Mouse (Mus musculus) macrophage (primary cell): Measurements from ENCODE around the gene Cpxm2. TPM values are rescaled to one million over a fixed set of nuclear protein-coding genes. Genes with fewer than 3 reads are reported as not detected.

Experiments used
- H3K27ac ChIP-seq: fragments of 350-480 bp; formaldehyde crosslinking; 2 replicates; pipeline ENCODE4 v1.9.0; 2021
- H3K36me3 ChIP-seq: fragments of 350-480 bp; formaldehyde crosslinking; 2 replicates; pipeline ENCODE4 v1.9.0; 2021; ENCODE audit errors: inconsistent target
- H3K4me3 ChIP-seq: fragments of 350-480 bp; formaldehyde crosslinking; 2 replicates; pipeline ENCODE4 v1.9.0; 2021; ENCODE audit errors: inconsistent target
- H3K79me2 ChIP-seq: fragments of 350-480 bp; formaldehyde crosslinking; 2 replicates; pipeline ENCODE4 v1.9.0; 2021; ENCODE audit errors: inconsistent target
- WGBS: methylation state at CpG from one replicate; pipeline ENCODE4 v1.1.7; 2026; ENCODE audit warnings: inconsistent platforms; ENCODE audit not compliant: missing documents; 5-methylcytosine and 5-hydroxymethylcytosine counted together
- polyA plus RNA-seq: library from polyadenylated mRNA; stranded (reverse); fragments of 250-400 nt; gene quantifications from 3 replicates; pipeline ENCODE4 v1.2.4, GENCODE M21; 2018; ENCODE audit warnings: inconsistent platforms
- total RNA-seq, 78 experiments: library from RNA; depleted of rRNA; stranded (reverse); fragments of 250-400 nt; gene quantifications; 1 replicate in 9 of 78; 2 replicates in 24 of 78; 3 replicates in 43 of 78; 4 replicates in 2 of 78; pipeline ENCODE4 v1.2.4; 2018; ENCODE audit warnings: inconsistent platforms in 56 of 78

Gene Cpxm2
- 1 to 10 TPM in 1 of 26 experiments, not detected in 25; 1.2 TPM for total RNA-seq (2018; cell fraction: chromatin; rRNA removed)
- not detected for total RNA-seq (2018; cell fraction: cytosol; rRNA removed)
- under 1 TPM in 1 of 26 experiments, not detected in 25; 0.24 TPM for total RNA-seq (2018; cell fraction: nucleus; rRNA removed)
- not detected in 3 replicates for polyA plus RNA-seq

- Histone ChIP-seq H3K4me3 (no peak within 1 kb of the TSS), H3K27ac (no peak within 1 kb of the TSS), H3K79me2 (no peaks in the 10 kb centered on the region), H3K36me3 (no peaks in the 10 kb centered on the region)
- 7% methylated on average over 39 of the region's 43 CpGs for WGBS
Measured at GRCm38 (mm10) chr7:132154368-132154961, at the start of gene Cpxm2. Cpxm2 (minus strand) TSS chr7:132154739.

- H3K36me3 ChIP-seq, result no peaks in the 10 kb centered on the region
- no peaks in the 10 kb centered on the region for H3K79me2 ChIP-seq
- WGBS, result 21% methylated on average over 1 of the region's 1 CpGs
- no peak overlapping the region for H3K4me3 ChIP-seq
- no peak overlapping the region for H3K27ac ChIP-seq
Measured at GRCm38 (mm10) chr7:132204073-132204612, 49.6 kb upstream of the Cpxm2 start.

GRCm38 (mm10) chr7:132199686-132200085 is 45.1 kb upstream of the Cpxm2 start:
- WGBS, result 61% methylated on average over 6 of the region's 6 CpGs
- Histone ChIP-seq H3K79me2 (no peaks in the 10 kb centered on the region), H3K36me3 (no peaks in the 10 kb centered on the region)

GRCm38 (mm10) chr7:132198806-132199205 is 44.3 kb upstream of the Cpxm2 start:
- no peaks in the 10 kb centered on the region for H3K79me2 ChIP-seq
- 80% methylated on average over 1 of the region's 1 CpGs for WGBS
- no peaks in the 10 kb centered on the region for H3K36me3 ChIP-seq
- H3K4me3 ChIP-seq, result no peak overlapping the region
- H3K27ac ChIP-seq, result no peak overlapping the region

More at GRCm38 (mm10) chr7:132199686-132200085, 45.1 kb upstream of the Cpxm2 start:
- no peak overlapping the region for H3K27ac ChIP-seq
- H3K4me3 ChIP-seq, result no peak overlapping the region

GRCm38 (mm10) chr7:132197817-132198475 is 43.4 kb upstream of the Cpxm2 start:
- Histone ChIP-seq H3K79me2 (no peaks in the 10 kb centered on the region), H3K4me3 (no peak overlapping the region), H3K27ac (no peak overlapping the region), H3K36me3 (no peaks in the 10 kb centered on the region)
- WGBS, result 46% methylated on average over 5 of the region's 7 CpGs

- no peak overlapping the region for H3K27ac ChIP-seq
- no peaks in the 10 kb centered on the region for H3K79me2 ChIP-seq
- no peak overlapping the region for H3K4me3 ChIP-seq
- H3K36me3 ChIP-seq, result no peaks in the 10 kb centered on the region
- 67% methylated on average over 1 of the region's 1 CpGs for WGBS
Measured at GRCm38 (mm10) chr7:132196581-132196980, 42.0 kb upstream of the Cpxm2 start.

GRCm38 (mm10) chr7:132193606-132194005 is 39.1 kb upstream of the Cpxm2 start:
- 90% methylated on average over 2 of the region's 2 CpGs for WGBS
- Histone ChIP-seq H3K4me3 (no peak overlapping the region), H3K36me3 (no peaks in the 10 kb centered on the region), H3K79me2 (no peaks in the 10 kb centered on the region), H3K27ac (no peak overlapping the region)

- Histone ChIP-seq H3K4me3 (no peak overlapping the region), H3K36me3 (no peaks in the 10 kb centered on the region), H3K27ac (no peak overlapping the region), H3K79me2 (no peaks in the 10 kb centered on the region)
- 74% methylated on average over 3 of the region's 3 CpGs for WGBS
Measured at GRCm38 (mm10) chr7:132187456-132187855, 32.9 kb upstream of the Cpxm2 start.

- no peaks in the 10 kb centered on the region for H3K79me2 ChIP-seq
- no peak overlapping the region for H3K27ac ChIP-seq
- H3K36me3 ChIP-seq, result no peaks in the 10 kb centered on the region
- WGBS, result 75% methylated on average over 5 of the region's 5 CpGs
- no peak overlapping the region for H3K4me3 ChIP-seq
Measured at GRCm38 (mm10) chr7:132183892-132184404, 29.4 kb upstream of the Cpxm2 start.

GRCm38 (mm10) chr7:132181586-132182198 is 27.2 kb upstream of the Cpxm2 start:
- WGBS, result 90% methylated on average over 4 of the region's 4 CpGs
- no peaks in the 10 kb centered on the region for H3K36me3 ChIP-seq
- H3K79me2 ChIP-seq, result no peaks in the 10 kb centered on the region
- H3K4me3 ChIP-seq, result no peak overlapping the region
- no peak overlapping the region for H3K27ac ChIP-seq

GRCm38 (mm10) chr7:132181042-132181441 is 26.5 kb upstream of the Cpxm2 start:
- Histone ChIP-seq H3K4me3 (no peak overlapping the region), H3K27ac (no peak overlapping the region), H3K79me2 (no peaks in the 10 kb centered on the region), H3K36me3 (no peaks in the 10 kb centered on the region)
- WGBS, result 95% methylated on average over 3 of the region's 3 CpGs

- H3K79me2 ChIP-seq, result no peaks in the 10 kb centered on the region
- 45% methylated on average over 1 of the region's 1 CpGs for WGBS
- no peak overlapping the region for H3K4me3 ChIP-seq
- H3K27ac ChIP-seq, result no peak overlapping the region
- no peaks in the 10 kb centered on the region for H3K36me3 ChIP-seq
Measured at GRCm38 (mm10) chr7:132179049-132179448, 24.5 kb upstream of the Cpxm2 start.

- Histone ChIP-seq H3K4me3 (no peak overlapping the region), H3K79me2 (no peaks in the 10 kb centered on the region), H3K36me3 (no peaks in the 10 kb centered on the region), H3K27ac (no peak overlapping the region)
- WGBS, result 88% methylated on average over 5 of the region's 5 CpGs
Measured at GRCm38 (mm10) chr7:132174787-132175186, 20.2 kb upstream of the Cpxm2 start.

GRCm38 (mm10) chr7:132174296-132174695 is 19.8 kb upstream of the Cpxm2 start:
- Histone ChIP-seq H3K36me3 (no peaks in the 10 kb centered on the region), H3K27ac (no peak overlapping the region), H3K4me3 (no peak overlapping the region), H3K79me2 (no peaks in the 10 kb centered on the region)
- WGBS, result 68% methylated on average over 2 of the region's 2 CpGs

- H3K27ac ChIP-seq, result no peak overlapping the region
- no peaks in the 10 kb centered on the region for H3K36me3 ChIP-seq
- no peaks in the 10 kb centered on the region for H3K79me2 ChIP-seq
- WGBS, result 72% methylated on average over 5 of the region's 5 CpGs
- H3K4me3 ChIP-seq, result no peak overlapping the region
Measured at GRCm38 (mm10) chr7:132172220-132172619, 17.7 kb upstream of the Cpxm2 start.
